Mouse (Mus musculus) liver, postnatal 0 days (tissue): Measurements from ENCODE around the gene Gpc6. TPM values are rescaled to one million over a fixed set of nuclear protein-coding genes. Genes with fewer than 3 reads are reported as not detected.

ENCODE experiments used
- ATAC-seq: fragments of 200-750 bp; cut with Nextera tagmentation; 2 replicates; pipeline ENCODE4 v1.8.0; 2017; ENCODE audit warnings: mild to moderate bottlenecking, moderate library complexity
- DNase-seq: peaks from one replicate; pipeline ENCODE4 v3.0.0-alpha.2; 2016
- H3K27ac ChIP-seq: fragments of 300-500 bp; sonication (generic); 2 replicates; pipeline ENCODE4 v1.5.1; 2014; ENCODE audit warnings: antibody characterized with exemption, moderate library complexity, mild to moderate bottlenecking, low read depth
- H3K27me3 ChIP-seq: fragments of 300-500 bp; sonication (generic); 2 replicates; pipeline ENCODE4 v1.6.1; 2014; ENCODE audit warnings: low read length, control low read depth, mixed read lengths; ENCODE audit not compliant: insufficient read depth
- H3K36me3 ChIP-seq: fragments of 300-500 bp; sonication (generic); replicated peaks from 2 replicates; pipeline ENCODE4 v1.6.1; 2014; ENCODE audit warnings: mild to moderate bottlenecking, control low read depth, low read length, moderate library complexity, mixed read lengths; ENCODE audit not compliant: insufficient read depth
- H3K4me1 ChIP-seq: fragments of 300-500 bp; sonication (generic); 2 replicates; pipeline ENCODE4 v1.6.1; 2014; ENCODE audit warnings: antibody characterized with exemption, mild to moderate bottlenecking, control low read depth; ENCODE audit not compliant: insufficient read depth
- H3K4me2 ChIP-seq: fragments of 300-500 bp; sonication (generic); 2 replicates; pipeline ENCODE4 v1.6.1; 2014; ENCODE audit warnings: low read depth, mild to moderate bottlenecking, low read length, moderate library complexity, mixed read lengths
- H3K4me3 ChIP-seq: fragments of 300-500 bp; sonication (generic); 2 replicates; pipeline ENCODE4 v1.5.1; 2014; ENCODE audit warnings: low read depth, low read length
- H3K9ac ChIP-seq: fragments of 300-500 bp; sonication (generic); replicated peaks from 2 replicates; pipeline ENCODE4 v1.6.1; 2014; ENCODE audit warnings: mild to moderate bottlenecking, moderate library complexity
- H3K9me3 ChIP-seq: fragments of 300-500 bp; sonication (generic); 2 replicates; pipeline ENCODE4 v1.6.1; 2016; ENCODE audit warnings: mild to moderate bottlenecking, control low read depth, low read length, mixed read lengths
- CTCF ChIP-seq: sonication (generic); IDR thresholded peaks from 2 replicates; pipeline ENCODE4 v1.5.1; 2016; ENCODE audit warnings: antibody characterized with exemption, low read depth
- EP300 ChIP-seq: IDR thresholded peaks from 2 replicates; pipeline ENCODE4 v1.6.1; 2016; ENCODE audit warnings: antibody characterized with exemption, low read depth, mild to moderate bottlenecking
- WGBS: fragments of 180-500 bp; shearing (Covaris S2); extraction: QIAGEN DNeasy Blood & Tissue Kit; methylation state at CpG from one replicate; pipeline ENCODE4 v1.1.7; 2014; ENCODE audit not compliant: insufficient replicate concordance; 5-methylcytosine and 5-hydroxymethylcytosine counted together
- polyA plus RNA-seq: library from polyadenylated mRNA; unstranded; fragments of >200 nt; fragmentation: Nextera tagmentation; extraction: Ambion mirVana; gene quantifications from 2 replicates; pipeline ENCODE4 v1.2.1, GENCODE M21; 2015

Gene Gpc6
- polyA plus RNA-seq, 1 experiment from 2014 or later: 4.8 TPM

DNA sequence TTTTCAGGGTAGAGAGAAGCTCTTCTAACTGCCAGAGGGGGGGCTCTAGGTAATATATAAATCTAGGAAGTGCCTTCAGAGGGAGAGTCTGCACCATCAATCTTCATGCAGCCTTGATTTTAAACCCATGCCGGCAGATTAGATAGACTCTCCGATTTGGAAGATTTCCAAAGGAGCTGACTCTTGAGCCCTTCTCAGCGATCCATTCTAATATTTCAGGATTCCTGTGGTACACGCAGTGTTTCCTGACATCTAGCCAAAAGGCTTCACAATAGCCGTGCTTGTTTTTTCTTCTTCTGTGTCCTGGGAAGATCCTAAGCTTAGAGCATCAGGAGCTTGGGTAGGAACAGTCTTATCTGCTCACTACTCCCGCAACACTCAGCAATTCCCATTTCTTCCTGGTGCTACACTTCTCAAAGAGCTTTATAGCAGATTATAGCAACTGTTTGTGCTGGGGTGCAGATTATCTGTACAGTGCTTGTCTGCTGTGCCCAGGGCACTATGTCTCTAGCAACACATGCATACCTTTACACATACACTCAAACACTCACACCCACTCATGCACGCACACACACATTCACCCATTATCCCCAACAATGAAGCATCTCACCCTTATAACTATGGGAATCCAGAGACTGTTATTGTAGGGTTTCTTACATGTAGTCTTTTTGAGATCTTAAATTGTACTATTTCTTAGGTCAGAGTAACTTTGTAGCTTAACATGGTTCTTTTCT lies 3.8 kb downstream of the Gpc6 start:
- H3K4me2 ChIP-seq: no peak overlapping the region
- ATAC-seq: no peak
- no peak overlapping the region for H3K9ac ChIP-seq
- TF ChIP-seq EP300 (no peak), CTCF (no peak)
- no peak overlapping the region for H3K4me3 ChIP-seq
- H3K4me1 ChIP-seq: peaks cover 4% of the 10 kb centered on the region
- 63% methylated on average over 7 of the region's 7 CpGs for WGBS
- H3K36me3 ChIP-seq: no peaks in the 10 kb centered on the region
- no peak overlapping the region for H3K27ac ChIP-seq
- H3K9me3 ChIP-seq: no peaks in the 10 kb centered on the region
- DNase-seq: no peak
- peaks cover 14% of the 10 kb centered on the region for H3K27me3 ChIP-seq

DNA sequence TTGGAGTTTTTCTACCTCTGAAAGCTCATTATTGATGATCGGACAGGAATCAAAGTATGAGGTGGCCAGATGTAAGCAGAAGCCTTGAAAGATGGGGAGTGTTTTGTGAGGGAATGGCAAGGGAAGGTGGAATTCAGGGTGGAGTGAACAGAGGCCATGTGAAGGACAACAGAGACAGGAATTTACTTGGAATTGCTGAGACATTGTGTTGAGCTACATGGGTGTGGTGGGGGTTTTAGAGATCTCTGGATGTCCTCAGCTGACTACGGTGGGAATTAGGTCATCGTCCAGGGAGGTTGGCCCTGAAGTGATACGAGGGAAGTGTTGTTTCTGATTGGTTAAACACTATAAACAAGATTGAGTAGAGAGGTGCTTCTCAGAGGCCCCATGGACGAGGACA lies 8.7 kb downstream of the Gpc6 start:
- Histone ChIP-seq H3K27me3 (no peaks in the 10 kb centered on the region), H3K4me3 (no peak overlapping the region), H3K9ac (no peak overlapping the region), H3K27ac (no peak overlapping the region), H3K4me2 (no peak overlapping the region), H3K9me3 (no peaks in the 10 kb centered on the region), H3K4me1 (no peaks in the 10 kb centered on the region), H3K36me3 (no peaks in the 10 kb centered on the region)
- TF ChIP-seq CTCF (no peak), EP300 (no peak)
- ATAC-seq: no peak
- no peak for DNase-seq
- WGBS: 52% methylated on average over 5 of the region's 5 CpGs

DNA sequence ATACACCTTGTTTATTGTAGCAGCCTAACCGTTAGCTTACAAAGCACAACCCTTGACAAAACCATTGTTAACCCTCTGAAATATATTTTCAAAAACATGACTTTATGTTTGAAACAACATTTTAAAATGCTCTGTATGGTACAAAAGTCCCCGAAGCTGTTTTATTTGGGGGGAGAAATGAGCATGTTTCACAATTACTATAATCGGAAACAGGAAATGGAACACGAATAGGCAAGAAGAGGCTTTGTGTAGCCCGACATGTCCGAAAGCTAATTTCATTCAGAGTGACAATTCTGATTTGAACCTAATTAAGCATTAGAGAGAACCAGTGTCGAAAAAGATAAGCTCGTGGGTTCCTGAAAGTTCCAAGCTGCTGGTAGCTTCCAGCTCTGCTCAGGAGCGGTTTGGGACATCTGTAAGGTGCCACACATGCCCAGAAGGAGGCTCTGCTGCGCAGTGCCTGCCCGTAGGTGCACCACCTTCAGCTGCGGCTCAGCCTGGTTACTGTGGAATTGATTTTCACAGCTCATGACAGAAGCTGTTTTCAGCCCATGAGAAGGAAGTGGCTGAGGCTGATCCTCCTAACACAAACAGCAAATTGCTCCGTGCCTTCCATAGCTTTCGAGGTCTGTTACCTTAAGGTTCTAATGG lies 12.9 kb downstream of the Gpc6 start:
- TF ChIP-seq EP300 (no peak), CTCF (peak; percentile 55)

DNA sequence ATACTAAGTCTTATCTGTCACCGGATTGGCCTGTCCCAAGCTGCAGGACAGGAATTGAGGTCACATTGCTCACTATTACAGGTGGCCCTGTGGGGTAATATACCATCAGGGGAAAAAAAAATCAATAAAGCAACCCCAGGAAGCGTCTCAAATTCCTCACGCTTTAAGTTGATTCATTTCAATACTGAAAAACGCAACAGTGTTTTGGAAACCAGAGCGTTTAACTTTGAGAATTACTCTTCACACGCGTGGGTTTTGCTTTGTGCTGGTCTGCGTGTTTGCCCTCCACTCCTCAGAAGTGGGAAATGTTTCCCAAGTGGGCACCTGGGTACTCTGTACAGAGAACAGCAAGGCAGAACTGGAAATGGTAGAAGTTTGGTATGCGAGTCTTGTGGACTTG lies 13.6 kb downstream of the Gpc6 start:
- no peak overlapping the region for H3K9ac ChIP-seq
- no peaks in the 10 kb centered on the region for H3K36me3 ChIP-seq
- no peak overlapping the region for H3K4me2 ChIP-seq
- no peaks in the 10 kb centered on the region for H3K9me3 ChIP-seq
- H3K4me1 ChIP-seq: no peaks in the 10 kb centered on the region
- no peak for DNase-seq
- 78% methylated on average over 9 of the region's 9 CpGs for WGBS
- no peak overlapping the region for H3K4me3 ChIP-seq
- H3K27ac ChIP-seq: no peak overlapping the region
- TF ChIP-seq EP300: no peak
- no peak for TF ChIP-seq CTCF
- no peaks in the 10 kb centered on the region for H3K27me3 ChIP-seq
- peak; percentile 56 for ATAC-seq

More for the DNA sequence above, 12.9 kb downstream of the Gpc6 start:
- Histone ChIP-seq H3K9ac (no peak overlapping the region), H3K4me2 (no peak overlapping the region), H3K27me3 (no peaks in the 10 kb centered on the region), H3K4me3 (no peak overlapping the region), H3K27ac (no peak overlapping the region), H3K36me3 (no peaks in the 10 kb centered on the region), H3K9me3 (no peaks in the 10 kb centered on the region), H3K4me1 (no peaks in the 10 kb centered on the region)
- DNase-seq (peak; percentile 29), ATAC-seq (peak; percentile 72)
- 64% methylated on average over 14 of the region's 14 CpGs for WGBS

DNA sequence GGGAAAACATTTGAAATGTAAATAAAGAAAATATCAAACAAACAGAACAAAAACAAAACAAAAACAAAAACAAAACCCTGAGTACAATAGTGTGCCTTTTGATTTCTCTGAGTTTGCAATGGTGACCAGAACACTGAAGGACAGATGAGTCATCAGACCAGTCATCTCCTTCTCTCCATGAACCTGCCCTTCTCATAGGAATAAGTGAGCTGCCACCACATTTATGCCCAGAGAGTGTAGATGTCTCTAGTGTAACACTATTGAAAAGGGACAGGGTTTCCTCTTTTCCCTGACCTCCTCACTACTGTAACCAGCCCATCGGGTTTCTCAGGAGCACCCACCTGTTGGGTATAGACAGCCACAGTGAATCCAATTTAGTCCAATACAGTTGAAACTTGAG lies 14.4 kb downstream of the Gpc6 start:
- Histone ChIP-seq H3K27me3 (no peaks in the 10 kb centered on the region), H3K36me3 (no peaks in the 10 kb centered on the region), H3K9ac (no peak overlapping the region), H3K4me2 (no peak overlapping the region), H3K27ac (no peak overlapping the region), H3K4me1 (no peaks in the 10 kb centered on the region), H3K4me3 (no peak overlapping the region), H3K9me3 (no peaks in the 10 kb centered on the region)
- no peak for ATAC-seq
- no peak for DNase-seq
- TF ChIP-seq CTCF (no peak), EP300 (no peak)
- WGBS: 79% methylated on average over 1 of the region's 1 CpGs

DNA sequence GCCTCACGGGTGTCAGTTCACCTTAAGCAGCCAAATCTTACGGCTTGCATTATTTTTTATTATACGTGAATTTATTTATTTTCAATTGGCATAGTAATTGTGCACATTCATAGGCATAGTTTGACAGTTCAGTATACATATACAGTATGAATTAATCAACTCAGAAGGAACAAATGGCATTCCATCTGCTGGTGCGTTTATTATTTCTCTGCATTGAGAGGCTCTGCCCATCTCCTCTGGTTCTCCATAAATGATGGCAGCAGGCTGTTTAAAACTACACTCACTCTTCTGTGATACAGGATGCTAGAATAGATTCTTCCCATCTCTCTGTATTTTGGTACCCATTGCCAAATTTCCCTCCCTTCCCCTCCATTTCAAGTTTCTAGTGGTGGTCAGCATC lies 16.7 kb downstream of the Gpc6 start:
- Histone ChIP-seq H3K27ac (no peak overlapping the region), H3K9ac (no peak overlapping the region), H3K27me3 (no peaks in the 10 kb centered on the region), H3K4me3 (no peak overlapping the region), H3K9me3 (no peaks in the 10 kb centered on the region), H3K4me1 (no peaks in the 10 kb centered on the region; the same call in 1 of the 2 replicates), H3K36me3 (no peaks in the 10 kb centered on the region), H3K4me2 (no peak overlapping the region)
- no peak for ATAC-seq
- no peak for TF ChIP-seq CTCF
- TF ChIP-seq EP300: no peak
- DNase-seq: no peak
- WGBS: 82% methylated on average over 4 of the region's 4 CpGs
